In genomic region chr1:90901681-90902208, GRCm38 (mm10) we compare ENCODE assay signal across 28 mouse cellular contexts. TPM values are rescaled to one million over a fixed set of nuclear protein-coding genes. Genes with fewer than 3 reads are reported as not detected.
"Had no signal": no experiment of that assay in that cellular context is flagged by ENCODE, and none has a peak within 500 bp of the region (broad histone marks: within the 10 kb centered on the region; RNA-seq: fewer than 3 reads in every experiment).

No protein-coding gene starts in this region.

- ATAC-seq: liver, embryonic 12.5 days; midbrain, embryonic 15.5 days had no signal

- H3K4me3 ChIP-seq: layer of hippocampus, adult 2 months; limb, embryonic 10.5 days; limb, embryonic 13.5 days; liver, embryonic 12.5 days; liver, embryonic 15.5 days; lung, embryonic 15.5 days; megakaryocyte, embryonic 14.5 days; midbrain, embryonic 10.5 days; midbrain, embryonic 15.5 days; neural tube, embryonic 12.5 days; neural tube, embryonic 15.5 days; stomach, embryonic 15.5 days had no signal

- H3K9ac ChIP-seq: limb, embryonic 13.5 days; liver, embryonic 12.5 days; liver, embryonic 15.5 days; lung, embryonic 15.5 days; midbrain, embryonic 15.5 days; neural tube, embryonic 12.5 days; neural tube, embryonic 15.5 days; stomach, embryonic 15.5 days had no signal

- H3K4me2 ChIP-seq: limb, embryonic 13.5 days; liver, embryonic 12.5 days; liver, embryonic 15.5 days; lung, embryonic 15.5 days; midbrain, embryonic 15.5 days; neural tube, embryonic 12.5 days; neural tube, embryonic 15.5 days; stomach, embryonic 15.5 days had no signal

- H3K9me3 ChIP-seq: limb, embryonic 10.5 days; limb, embryonic 13.5 days; liver, embryonic 12.5 days; liver, embryonic 15.5 days; lung, embryonic 15.5 days; midbrain, embryonic 10.5 days; midbrain, embryonic 15.5 days; neural tube, embryonic 12.5 days; neural tube, embryonic 15.5 days; stomach, embryonic 15.5 days had no signal

- H3K27ac ChIP-seq: kidney, postnatal 0 days; layer of hippocampus, adult 2 months; limb, embryonic 10.5 days; liver, embryonic 12.5 days; liver, embryonic 15.5 days; lung, embryonic 15.5 days; midbrain, embryonic 10.5 days; midbrain, embryonic 15.5 days; neural tube, embryonic 12.5 days; neural tube, embryonic 15.5 days; stomach, embryonic 15.5 days had no signal

- H3K36me3 ChIP-seq: limb, embryonic 10.5 days; limb, embryonic 13.5 days; liver, embryonic 12.5 days; liver, embryonic 15.5 days; lung, embryonic 15.5 days; midbrain, embryonic 10.5 days; midbrain, embryonic 15.5 days; neural tube, embryonic 12.5 days; neural tube, embryonic 15.5 days; stomach, embryonic 15.5 days had no signal

- DNase-seq: kidney, postnatal 25 days; layer of hippocampus, adult 9-11 months; liver; lung, adult 18-20 months; lung, postnatal 10 days; lung, postnatal 36 days; retina, postnatal 1 day; right cerebral cortex, postnatal 25 days; spleen, adult 18-20 months; thymus, postnatal 25 days had no signal

- H3K27me3 ChIP-seq: limb, embryonic 13.5 days; liver, embryonic 12.5 days; liver, embryonic 15.5 days; lung, embryonic 15.5 days; midbrain, embryonic 15.5 days; neural tube, embryonic 12.5 days; neural tube, embryonic 15.5 days; stomach, embryonic 15.5 days had no signal

- H3K4me1 ChIP-seq: liver, embryonic 12.5 days; liver, embryonic 15.5 days; megakaryocyte, embryonic 14.5 days had no signal

RNA-seq across cellular contexts. Expression of gene Mlph, which starts 13.1 kb away (rescaled TPM):
- polyA plus RNA-seq: liver, embryonic 12.5 days; liver, embryonic 15.5 days had no signal

RNA-seq across cellular contexts. Expression of gene Prlh, which starts 51.2 kb away (rescaled TPM):
- total RNA-seq: layer of hippocampus, adult 2 months; layer of hippocampus, postnatal 25 days; left cerebral cortex, adult 18-20 months; left cerebral cortex, postnatal 25 days had no signal
- polyA plus RNA-seq: kidney, postnatal 0 days; large intestine, adult 2 months; limb, embryonic 10.5 days; limb, embryonic 13.5 days; liver, embryonic 12.5 days; liver, embryonic 15.5 days; lung, embryonic 15.5 days; midbrain, embryonic 10.5 days; midbrain, embryonic 15.5 days; neural tube, embryonic 12.5 days; neural tube, embryonic 15.5 days; stomach, embryonic 15.5 days; thymus, postnatal 0 days had no signal
